In genomic region chrX:57215495-57215894, GRCm38 (mm10) we compare ENCODE assay signal across 46 mouse cellular contexts. TPM values are rescaled to one million over a fixed set of nuclear protein-coding genes. Genes with fewer than 3 reads are reported as not detected.
"Had no signal": no experiment of that assay in that cellular context is flagged by ENCODE, and none has a peak within 500 bp of the region (broad histone marks: within the 10 kb centered on the region; RNA-seq: fewer than 3 reads in every experiment).

No protein-coding gene starts in this region.

- H3K27me3 ChIP-seq: heart, embryonic 12.5 days; heart, embryonic 15.5 days; hindbrain, embryonic 12.5 days; hindbrain, embryonic 13.5 days; hindbrain, embryonic 15.5 days; intestine, embryonic 15.5 days; kidney, embryonic 15.5 days had no signal

- H3K36me3 ChIP-seq: heart, embryonic 10.5 days; heart, embryonic 12.5 days; heart, embryonic 13.5 days; heart, embryonic 15.5 days; hindbrain, embryonic 10.5 days; hindbrain, embryonic 12.5 days; hindbrain, embryonic 13.5 days; hindbrain, embryonic 15.5 days; intestine, embryonic 15.5 days; kidney, embryonic 15.5 days had no signal

- H3K4me1 ChIP-seq: heart, embryonic 10.5 days; heart, embryonic 12.5 days; heart, embryonic 13.5 days; heart, embryonic 15.5 days; hindbrain, embryonic 10.5 days; hindbrain, embryonic 12.5 days; hindbrain, embryonic 13.5 days; hindbrain, embryonic 15.5 days; intestine, embryonic 15.5 days; kidney, embryonic 15.5 days had no signal

- H3K4me3 ChIP-seq: heart, adult 2 months; heart, embryonic 10.5 days; heart, embryonic 12.5 days; heart, embryonic 13.5 days; heart, embryonic 15.5 days; hindbrain, embryonic 10.5 days; hindbrain, embryonic 12.5 days; hindbrain, embryonic 13.5 days; hindbrain, embryonic 15.5 days; intestine, embryonic 15.5 days; kidney, embryonic 15.5 days; layer of hippocampus, adult 2 months; left cerebral cortex, adult 2 months had no signal

- DNase-seq: heart, adult 2 months; heart, postnatal 10 days; heart, postnatal 14 days; heart, postnatal 36 days; heart, postnatal 4 days; kidney, adult 11 months; kidney, adult 18-20 months; kidney, postnatal 10 days; kidney, postnatal 14 days; kidney, postnatal 4 days; layer of hippocampus, adult 9-11 months; layer of hippocampus, postnatal 36 days had no signal

- H3K27ac ChIP-seq: heart, adult 2 months; heart, embryonic 10.5 days; heart, embryonic 13.5 days; heart, embryonic 15.5 days; hindbrain, embryonic 10.5 days; hindbrain, embryonic 12.5 days; hindbrain, embryonic 13.5 days; hindbrain, embryonic 14.5 days; hindbrain, embryonic 15.5 days; hindbrain, postnatal 0 days; intestine, embryonic 15.5 days; kidney, embryonic 15.5 days; kidney, postnatal 0 days; layer of hippocampus, adult 2 months; left cerebral cortex, adult 2 months had no signal

- ATAC-seq: hindbrain, embryonic 16.5 days; hindbrain, postnatal 0 days; intestine, embryonic 15.5 days; intestine, embryonic 16.5 days; intestine, postnatal 0 days had no signal

- H3K9ac ChIP-seq: heart, embryonic 12.5 days; heart, embryonic 13.5 days; heart, embryonic 15.5 days; hindbrain, embryonic 12.5 days; hindbrain, embryonic 13.5 days; hindbrain, embryonic 14.5 days; hindbrain, embryonic 15.5 days; intestine, embryonic 15.5 days; kidney, embryonic 15.5 days had no signal

- H3K4me2 ChIP-seq: heart, embryonic 11.5 days; heart, embryonic 12.5 days; heart, embryonic 13.5 days; heart, embryonic 15.5 days; hindbrain, embryonic 12.5 days; hindbrain, embryonic 13.5 days; hindbrain, embryonic 14.5 days; hindbrain, embryonic 15.5 days; intestine, embryonic 15.5 days; kidney, embryonic 15.5 days had no signal

- H3K9me3 ChIP-seq: heart, embryonic 10.5 days; heart, embryonic 12.5 days; heart, embryonic 13.5 days; heart, embryonic 15.5 days; hindbrain, embryonic 10.5 days; hindbrain, embryonic 12.5 days; hindbrain, embryonic 13.5 days; hindbrain, embryonic 15.5 days; intestine, embryonic 15.5 days; kidney, embryonic 15.5 days had no signal

RNA-seq across cellular contexts. Expression of gene Cd40lg, which starts 3.6 kb away (rescaled TPM):
- total RNA-seq: heart, adult 2 months; heart, adult 8-10 months; heart, postnatal 25 days; heart, postnatal 36 days; heart, postnatal 4 days; hematopoietic stem cell, adult 5-6 weeks; hindbrain, postnatal 0 days; layer of hippocampus, adult 18-20 months; layer of hippocampus, adult 2 months; layer of hippocampus, adult 8-10 months; layer of hippocampus, postnatal 10 days; layer of hippocampus, postnatal 14 days; layer of hippocampus, postnatal 25 days; layer of hippocampus, postnatal 36 days; left cerebral cortex, adult 18-20 months; left cerebral cortex, adult 2 months had no signal
- polyA plus RNA-seq: heart, embryonic 10.5 days; heart, embryonic 11.5 days; heart, embryonic 12.5 days; heart, embryonic 13.5 days; heart, embryonic 14.5 days; heart, embryonic 15.5 days; heart, embryonic 16.5 days; heart, postnatal 0 days; hindbrain, embryonic 10.5 days; hindbrain, embryonic 11.5 days; hindbrain, embryonic 12.5 days; hindbrain, embryonic 13.5 days; hindbrain, embryonic 14.5 days; hindbrain, embryonic 15.5 days; hindbrain, postnatal 0 days; intestine, embryonic 14.5 days; intestine, embryonic 15.5 days; intestine, embryonic 16.5 days; intestine, postnatal 0 days; kidney, embryonic 14.5 days; kidney, embryonic 15.5 days; kidney, postnatal 0 days had no signal
